Mouse (Mus musculus) midbrain, postnatal 0 days (tissue): ENCODE measurements around the gene Ipcef1. TPM values are rescaled to one million over a fixed set of nuclear protein-coding genes. Genes with fewer than 3 reads are reported as not detected.

Experiments
- ATAC-seq: fragments of 200-750 bp; cut with Nextera tagmentation; 2 replicates; pipeline ENCODE4 v1.8.0; 2017; ENCODE audit warnings: moderate number of reproducible peaks, mild to moderate bottlenecking, moderate TSS enrichment, moderate library complexity; ENCODE audit not compliant: low FRiP score
- DNase-seq: peaks from one replicate; pipeline ENCODE4 v3.0.0-alpha.2; 2015; ENCODE audit warnings: low spot score
- H3K27ac ChIP-seq: fragments of 300-500 bp; sonication (generic); 2 replicates; pipeline ENCODE4 v1.5.1; 2014; ENCODE audit warnings: low read depth, mild to moderate bottlenecking, low read length, mixed read lengths
- H3K27me3 ChIP-seq: fragments of 300-500 bp; sonication (generic); 2 replicates; pipeline ENCODE4 v1.6.1; 2014; ENCODE audit warnings: low read length, control low read depth, mixed read lengths; ENCODE audit not compliant: insufficient read depth
- H3K36me3 ChIP-seq: fragments of 300-500 bp; sonication (generic); 2 replicates; pipeline ENCODE4 v1.6.1; 2014; ENCODE audit warnings: low read length, control low read depth, mixed read lengths; ENCODE audit not compliant: insufficient read depth
- H3K4me1 ChIP-seq: fragments of 300-500 bp; sonication (generic); 2 replicates; pipeline ENCODE4 v1.6.1; 2014; ENCODE audit warnings: mild to moderate bottlenecking, control low read depth, antibody characterized with exemption, low read length, mixed read lengths; ENCODE audit not compliant: insufficient read depth
- H3K4me2 ChIP-seq: fragments of 300-500 bp; sonication (generic); 2 replicates; pipeline ENCODE4 v1.6.1; 2014; ENCODE audit warnings: low read depth, mild to moderate bottlenecking, low read length, mixed read lengths; ENCODE audit not compliant: poor library complexity, severe bottlenecking
- H3K4me3 ChIP-seq: fragments of 300-500 bp; sonication (generic); 2 replicates; pipeline ENCODE4 v1.5.1; 2014; ENCODE audit warnings: low read depth, mild to moderate bottlenecking, low read length, moderate library complexity
- H3K9ac ChIP-seq: fragments of 300-500 bp; sonication (generic); replicated peaks from 2 replicates; pipeline ENCODE4 v1.6.1; 2014; ENCODE audit warnings: mild to moderate bottlenecking, low read length, moderate library complexity, mixed read lengths; ENCODE audit not compliant: poor library complexity, severe bottlenecking
- H3K9me3 ChIP-seq: fragments of 300-500 bp; sonication (generic); 2 replicates; pipeline ENCODE4 v1.6.1; 2016; ENCODE audit warnings: low read length, control low read depth
- CTCF ChIP-seq: IDR thresholded peaks from 2 replicates; pipeline ENCODE4 v1.5.1; 2016; ENCODE audit warnings: antibody characterized with exemption, mild to moderate bottlenecking
- WGBS: fragments of 180-500 bp; shearing (Covaris S2); extraction: QIAGEN DNeasy Blood & Tissue Kit; methylation state at CpG from one replicate; pipeline ENCODE4 v1.1.7; 2014; 5-methylcytosine and 5-hydroxymethylcytosine counted together
- polyA plus RNA-seq: library from polyadenylated mRNA; unstranded; fragments of >200 nt; fragmentation: Nextera tagmentation; extraction: Ambion mirVana; gene quantifications from 2 replicates; pipeline ENCODE4 v1.2.1, GENCODE M21; 2015
- total RNA-seq: library from RNA; depleted of rRNA; stranded (reverse); fragments of >200 nt; gene quantifications from 2 replicates; pipeline ENCODE4 v1.2.3, GENCODE M21; 2014

The Ipcef1 gene
- total and polyA plus RNA-seq, 2 experiments from 2014 or later: 1.8 to 6.1 TPM

DNA sequence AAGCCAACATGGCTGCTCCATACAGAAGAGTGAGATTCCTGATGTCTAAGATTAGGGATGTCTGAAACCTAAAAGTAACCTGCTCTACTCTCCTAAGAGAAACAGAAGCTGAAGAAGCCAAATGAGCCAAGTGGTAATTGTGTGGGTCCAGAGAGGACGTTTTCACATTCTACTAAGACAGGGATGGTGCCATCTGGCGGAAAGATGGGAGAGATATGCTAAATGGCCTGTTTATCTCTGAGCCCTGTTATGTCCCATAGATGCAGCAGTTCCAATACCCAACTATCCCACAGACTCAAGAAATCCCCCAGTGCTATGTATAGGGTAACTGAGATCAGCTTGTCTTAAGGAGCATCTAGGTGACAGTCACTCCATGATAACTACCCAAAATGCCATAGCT is 74.4 kb downstream of the Ipcef1 start:
- no peak for TF ChIP-seq CTCF
- no peak overlapping the region for H3K27ac ChIP-seq
- no peak for ATAC-seq
- no peaks in the 10 kb centered on the region for H3K9me3 ChIP-seq
- DNase-seq: peak; percentile 31
- no peaks in the 10 kb centered on the region for H3K4me1 ChIP-seq
- no peak overlapping the region for H3K9ac ChIP-seq
- no peaks in the 10 kb centered on the region for H3K27me3 ChIP-seq
- H3K4me3 ChIP-seq: no peak overlapping the region
- no peaks in the 10 kb centered on the region for H3K36me3 ChIP-seq
- WGBS: 77% methylated on average over 2 of the region's 2 CpGs
- no peak overlapping the region for H3K4me2 ChIP-seq

DNA sequence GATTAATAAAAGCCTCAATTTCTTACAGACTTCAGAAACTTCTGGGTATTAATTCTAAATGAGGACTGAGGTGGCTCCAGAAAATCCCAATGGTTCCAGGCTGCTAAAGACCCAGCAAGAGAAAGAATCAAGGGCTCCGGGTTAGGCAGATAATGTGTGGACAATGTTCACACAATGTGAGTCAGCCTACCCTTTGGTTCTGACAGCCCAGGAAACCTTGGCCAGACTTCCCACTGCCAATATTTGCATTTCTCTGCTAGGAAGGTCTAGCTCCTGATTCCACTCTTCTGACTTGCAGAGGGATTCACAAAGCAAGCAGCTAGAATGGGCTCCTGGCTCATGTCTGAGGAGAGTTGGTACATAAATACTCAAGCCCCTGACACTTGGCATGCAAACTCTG is 83.9 kb downstream of the Ipcef1 start:
- no peaks in the 10 kb centered on the region for H3K36me3 ChIP-seq
- H3K9me3 ChIP-seq: no peaks in the 10 kb centered on the region
- no peaks in the 10 kb centered on the region for H3K27me3 ChIP-seq
- WGBS: 67% methylated on average over 1 of the region's 1 CpGs
- no peak for TF ChIP-seq CTCF
- ATAC-seq (no peak), DNase-seq (no peak)
- H3K4me2 ChIP-seq: no peak overlapping the region
- no peak overlapping the region for H3K27ac ChIP-seq
- no peaks in the 10 kb centered on the region for H3K4me1 ChIP-seq
- H3K9ac ChIP-seq: no peak overlapping the region
- H3K4me3 ChIP-seq: no peak overlapping the region

DNA sequence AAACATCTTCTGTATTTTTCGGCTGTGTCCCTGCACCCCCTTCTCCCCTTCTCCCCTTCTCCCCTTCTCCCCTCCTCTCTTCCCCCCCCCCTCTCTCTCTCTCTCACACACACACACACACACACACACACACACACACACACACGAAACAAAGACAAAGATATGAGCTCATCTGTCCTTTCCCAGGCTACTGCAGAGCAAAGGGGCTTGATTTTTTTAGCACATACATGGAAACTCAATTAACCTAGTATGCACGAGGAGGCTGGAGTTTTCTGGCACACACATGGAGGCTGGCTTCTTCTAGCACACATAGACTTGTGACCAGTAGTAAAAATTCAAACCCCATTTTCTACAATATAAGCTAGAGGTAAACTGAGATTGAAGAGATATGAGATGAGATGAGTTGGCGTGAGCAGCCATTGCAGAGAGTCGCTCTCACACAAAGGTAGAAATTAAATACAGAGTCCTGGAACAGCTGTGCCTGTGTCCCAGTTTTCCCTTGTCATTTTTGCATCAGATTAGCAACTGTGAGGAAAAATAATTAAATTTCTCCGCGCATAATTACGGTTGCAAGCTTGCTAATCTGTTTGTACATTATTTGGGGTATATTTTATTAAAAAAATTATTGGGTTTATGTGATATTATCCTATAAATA is 84.6 kb downstream of the Ipcef1 start:
- DNase-seq: peak; percentile 24
- peak; percentile 20; the same call in 1 of the 2 replicates for ATAC-seq
- 72% methylated on average over 8 of the region's 8 CpGs for WGBS
- no peak overlapping the region for H3K4me2 ChIP-seq
- no peaks in the 10 kb centered on the region for H3K36me3 ChIP-seq
- no peaks in the 10 kb centered on the region for H3K4me1 ChIP-seq
- H3K27me3 ChIP-seq: no peaks in the 10 kb centered on the region
- H3K27ac ChIP-seq: no peak overlapping the region
- H3K9ac ChIP-seq: no peak overlapping the region
- TF ChIP-seq CTCF: no peak
- no peak overlapping the region for H3K4me3 ChIP-seq
- H3K9me3 ChIP-seq: no peaks in the 10 kb centered on the region

GRCm38 (mm10) chr10:6958791-6959190 is 93.5 kb downstream of the Ipcef1 start:
- Histone ChIP-seq H3K4me1 (no peaks in the 10 kb centered on the region), H3K27ac (no peak overlapping the region), H3K27me3 (no peaks in the 10 kb centered on the region), H3K9ac (no peak overlapping the region), H3K4me3 (no peak overlapping the region), H3K4me2 (no peak overlapping the region), H3K9me3 (no peaks in the 10 kb centered on the region), H3K36me3 (no peaks in the 10 kb centered on the region)
- no peak for ATAC-seq
- DNase-seq: no peak
- TF ChIP-seq CTCF: no peak
- WGBS: 78% methylated on average over 5 of the region's 5 CpGs

DNA sequence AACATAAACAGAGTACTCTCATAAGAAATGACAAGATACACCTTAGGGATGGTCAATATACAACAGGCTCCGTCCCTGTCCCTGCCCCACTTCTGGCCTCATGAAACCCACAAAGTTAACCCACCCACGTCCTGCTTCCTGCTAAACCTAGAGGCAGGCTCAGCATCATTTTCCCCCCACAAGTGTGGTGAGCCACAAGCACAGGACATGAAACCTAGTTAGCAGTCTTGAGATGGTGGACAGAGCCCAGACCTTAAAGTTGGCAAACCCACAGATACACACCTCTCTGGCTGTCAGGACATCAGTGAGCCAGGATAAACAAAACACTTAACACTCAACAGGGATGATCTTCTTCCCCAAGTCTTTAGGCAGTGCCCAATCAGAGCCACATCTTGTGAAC is 95.9 kb downstream of the Ipcef1 start:
- Histone ChIP-seq H3K9ac (no peak overlapping the region), H3K27me3 (no peaks in the 10 kb centered on the region), H3K4me2 (no peak overlapping the region), H3K36me3 (no peaks in the 10 kb centered on the region), H3K9me3 (no peaks in the 10 kb centered on the region), H3K27ac (no peak overlapping the region), H3K4me1 (no peaks in the 10 kb centered on the region), H3K4me3 (no peak overlapping the region)
- no peak for TF ChIP-seq CTCF
- no peak for ATAC-seq
- WGBS: 88% methylated on average over 2 of the region's 2 CpGs
- no peak for DNase-seq

DNA sequence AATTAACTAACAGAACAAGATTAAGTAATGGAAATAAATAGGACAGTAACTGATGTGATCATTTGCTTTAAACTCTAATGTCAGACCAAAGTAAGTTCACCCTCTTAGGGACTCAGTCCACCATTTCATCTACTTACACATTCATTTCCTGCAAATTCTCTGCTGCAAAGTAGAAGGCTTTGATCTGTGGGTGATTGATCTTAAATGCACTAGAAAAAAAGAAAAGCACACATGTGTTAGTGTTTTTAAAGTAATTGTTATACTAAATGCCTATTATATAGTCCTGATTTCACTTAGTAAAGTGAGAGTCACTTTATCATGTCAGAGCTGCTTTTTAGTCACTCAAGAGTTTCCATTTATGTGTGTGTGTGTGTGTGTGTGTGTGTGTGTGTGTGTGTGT is 97.7 kb downstream of the Ipcef1 start:
- no peak for DNase-seq
- Histone ChIP-seq H3K4me2 (no peak overlapping the region), H3K27ac (no peak overlapping the region), H3K4me1 (no peaks in the 10 kb centered on the region), H3K4me3 (no peak overlapping the region), H3K9ac (no peak overlapping the region), H3K9me3 (no peaks in the 10 kb centered on the region), H3K27me3 (no peaks in the 10 kb centered on the region), H3K36me3 (no peaks in the 10 kb centered on the region)
- no peak for ATAC-seq
- no peak for TF ChIP-seq CTCF
